Mouse (Mus musculus): ENCODE data around the gene 1110002E22Rik. TPM values are rescaled to one million over a fixed set of nuclear protein-coding genes. Genes with fewer than 3 reads are reported as not detected.
A peak's percentile ranks its signal among the peaks of the same experiment; 100 is the strongest.

1110002E22Rik gene
- total and polyA plus RNA-seq, 3 experiments = under 0.01 to 0.03 TPM; not detected in 1

DNA sequence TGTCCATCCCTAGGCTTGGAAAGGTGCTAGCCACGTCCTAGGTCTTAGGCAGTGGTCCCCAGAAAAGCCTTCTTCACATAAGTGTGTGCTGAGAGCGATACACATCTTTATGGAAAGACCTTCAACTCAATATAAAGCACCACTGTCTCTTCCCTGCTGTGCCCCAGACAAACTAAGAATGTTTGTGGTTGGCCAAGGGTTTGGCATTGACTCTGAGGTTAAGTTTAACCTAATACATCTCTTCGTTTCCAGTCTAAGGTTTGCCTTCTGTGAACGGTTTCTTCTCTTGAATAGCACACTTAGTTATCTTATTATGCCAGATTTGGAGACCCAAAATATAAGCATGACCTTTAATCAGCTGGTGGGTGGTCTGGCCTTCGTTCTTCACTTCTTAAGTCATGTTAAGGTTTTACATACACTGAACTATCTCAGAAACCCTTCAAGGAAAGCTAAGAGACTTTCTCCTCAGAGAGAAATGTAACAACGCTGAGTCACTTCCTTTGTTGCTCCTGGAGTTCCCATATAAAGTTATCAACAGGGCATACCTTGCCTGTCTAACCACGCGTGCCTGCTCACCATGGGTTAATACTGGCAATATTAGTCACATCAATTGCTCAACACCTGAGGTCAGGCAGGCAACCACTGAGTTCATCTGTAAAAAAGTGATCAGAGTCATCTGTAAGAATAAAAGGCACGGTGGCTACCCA is 3.5 kb upstream of the 1110002E22Rik start:
- Histone ChIP-seq H3K9me3 (replicated peaks; ENCODE audit: insufficient read depth, low read length) (no peaks in the 10 kb centered on the region), H3K27ac (ENCODE audit: control insufficient read depth, low read depth, low read length) (no peak overlapping the region; the same call in 1 of the 2 replicates), H3K4me1 (ENCODE audit: control insufficient read depth in 1 of 2, insufficient read depth in 2 of 2, low read length in 2 of 2) (peaks cover 8 to 23% of the 10 kb centered on the region in 2 experiments), H3K9ac (ENCODE audit: control insufficient read depth, low read depth, low read length, poor library complexity, severe bottlenecking) (no peak overlapping the region), H3K36me3 (ENCODE audit: control insufficient read depth in 1 of 2, insufficient read depth in 2 of 2, low read length in 2 of 2) (peaks cover 0 to 22% of the 10 kb centered on the region in 2 experiments; a peak in 2 of 4 replicates), H3K4me3 (ENCODE audit: control insufficient read depth in 1 of 2, insufficient read depth in 1 of 2, low read depth in 2 of 2, low read length in 2 of 2) (no peak overlapping the region), H3K27me3 (ENCODE audit: control insufficient read depth in 1 of 2, insufficient read depth in 2 of 2, low read length in 2 of 2) (no peaks in the 10 kb centered on the region), H3K79me2 (ENCODE audit: control insufficient read depth, insufficient read depth, low read length, poor library complexity) (no peaks in the 10 kb centered on the region)
- TF ChIP-seq NELFE (IDR thresholded peaks at IDR 0.05; ENCODE audit: low read depth, low read length) = no peak
- TF ChIP-seq ETS1 (IDR thresholded peaks at IDR 0.05; ENCODE audit: low read depth, low read length) = peak; percentile 51; the same call in 1 of the 2 replicates
- peak; percentile 51 to 58 for TF ChIP-seq EP300 (IDR thresholded peaks at IDR 0.05; ENCODE audit: low read depth in 1 of 2, low read length in 2 of 2)
- TF ChIP-seq RAD21 (IDR thresholded peaks at IDR 0.05; ENCODE audit: low read depth, low read length) = no peak
- no peak for TF ChIP-seq CHD1 (IDR thresholded peaks at IDR 0.05; ENCODE audit: low read depth, low read length)
- no peak for TF ChIP-seq GABPA (IDR thresholded peaks at IDR 0.05; ENCODE audit: low read depth, low read length)
- TF ChIP-seq ZKSCAN1 (IDR thresholded peaks at IDR 0.05; ENCODE audit: low read depth, low read length) = no peak
- peak; percentile 39; the same call in 1 of the 2 replicates for TF ChIP-seq TAL1 (IDR thresholded peaks at IDR 0.05; ENCODE audit: low read length)
- no peak for TF ChIP-seq E2F4 (IDR thresholded peaks at IDR 0.05; ENCODE audit: borderline replicate concordance, low read depth, low read length)
- DNase-seq (ENCODE audit: low read depth, low spot score) = peak; percentile 45

DNA sequence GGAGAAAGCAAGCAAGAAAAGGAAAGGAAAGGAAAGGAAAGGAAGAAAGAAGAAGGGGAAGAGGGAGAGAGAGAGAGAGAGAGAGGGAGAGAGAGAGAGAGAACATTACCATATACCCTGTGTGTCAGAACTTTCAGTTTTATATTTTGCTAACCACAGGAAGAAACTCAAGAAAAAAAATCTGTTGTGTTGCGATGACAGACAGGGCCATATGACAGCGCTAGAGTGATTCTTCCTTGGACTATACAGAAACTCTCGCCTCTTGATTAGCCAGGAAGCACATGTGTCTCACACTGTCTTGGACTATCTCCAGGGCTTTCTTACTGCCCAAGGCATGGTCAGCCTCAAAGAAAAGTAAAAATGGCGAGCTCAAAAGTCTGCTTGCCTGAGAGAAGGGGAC is 2.2 kb upstream of the 1110002E22Rik start:
- no peak for TF ChIP-seq MEF2A (IDR thresholded peaks at IDR 0.05; ENCODE audit: extremely low read depth, insufficient replicate concordance, low read depth, low read length, poor library complexity, severe bottlenecking)
- 0 out of 2 replicates have a peak, but pooled peaks have one; percentile 33 for TF ChIP-seq JUND (IDR thresholded peaks at IDR 0.05; ENCODE audit: low read depth, low read length)
- no peak for TF ChIP-seq TAL1 (IDR thresholded peaks at IDR 0.05; ENCODE audit: low read length)
- TF ChIP-seq ETS1 (IDR thresholded peaks at IDR 0.05; ENCODE audit: low read depth, low read length) = no peak
- no peak for TF ChIP-seq CTCF (IDR thresholded peaks at IDR 0.05 in 2 of 3, conservative IDR thresholded peaks at IDR 0.05 in 1 of 3; ENCODE audit: control insufficient read depth in 1 of 3, insufficient read depth in 1 of 3, low read depth in 2 of 3, low read length in 3 of 3, poor library complexity in 1 of 3, severe bottlenecking in 1 of 3)
- no peak for TF ChIP-seq NELFE (IDR thresholded peaks at IDR 0.05; ENCODE audit: low read depth, low read length)
- no peak for TF ChIP-seq SMC3 (IDR thresholded peaks at IDR 0.05; ENCODE audit: low read depth, low read length)
- TF ChIP-seq MAX (IDR thresholded peaks at IDR 0.05; ENCODE audit: low read length) = peak; percentile 46; the same call in 1 of the 2 replicates
- no peak for TF ChIP-seq MYB (IDR thresholded peaks at IDR 0.05; ENCODE audit: low read depth, low read length)
- DNase-seq (ENCODE audit: low read depth, low spot score) = peak; percentile 26
- H3K4me3 ChIP-seq (ENCODE audit: control insufficient read depth in 1 of 2, insufficient read depth in 1 of 2, low read depth in 2 of 2, low read length in 2 of 2) = no peak overlapping the region
- H3K36me3 ChIP-seq (ENCODE audit: control insufficient read depth in 1 of 2, insufficient read depth in 2 of 2, low read length in 2 of 2) = peaks cover 0 to 22% of the 10 kb centered on the region in 2 experiments; a peak in 2 of 4 replicates
- no peaks in the 10 kb centered on the region for H3K79me2 ChIP-seq (ENCODE audit: control insufficient read depth, insufficient read depth, low read length, poor library complexity)
- H3K27me3 ChIP-seq (ENCODE audit: control insufficient read depth in 1 of 2, insufficient read depth in 2 of 2, low read length in 2 of 2) = no peaks in the 10 kb centered on the region
- H3K9me3 ChIP-seq (replicated peaks; ENCODE audit: insufficient read depth, low read length) = no peaks in the 10 kb centered on the region
- peaks cover 8 to 23% of the 10 kb centered on the region in 2 experiments for H3K4me1 ChIP-seq (ENCODE audit: control insufficient read depth in 1 of 2, insufficient read depth in 2 of 2, low read length in 2 of 2)
- no peak overlapping the region for H3K9ac ChIP-seq (ENCODE audit: control insufficient read depth, low read depth, low read length, poor library complexity, severe bottlenecking)
- H3K27ac ChIP-seq (ENCODE audit: control insufficient read depth, low read depth, low read length) = no peak overlapping the region

Data from MEL (cell line).